Mouse (Mus musculus) neural tube, embryonic 10.5 days (tissue): ENCODE results near the gene Olfr506.
"Not testable (repeated sequence)": the region's sequence is repeated elsewhere in the genome, so short reads cannot be mapped to it uniquely, and the experiment has no call there.

Source experiments
- DNase-seq: peaks from one replicate; pipeline ENCODE4 v3.0.0-alpha.2; 2017; ENCODE audit warnings: low spot score; ENCODE audit errors: extremely low spot score

Olfr506 gene

GRCm38 (mm10) chr7:108610487-108610886 is at the start of gene Olfr506:
Olfr506 (plus strand) TSS chr7:108610787.
- no peak for DNase-seq

- no peak for DNase-seq
Observed at GRCm38 (mm10) chr7:108565693-108566092, 44.9 kb upstream of the Olfr506 start, which contains the start of gene Olfr504. Olfr504 (minus strand) TSS chr7:108565793.

GRCm38 (mm10) chr7:108589797-108590196 is 20.8 kb upstream of the Olfr506 start:
- DNase-seq, result no peak

- not testable (repeated sequence) for DNase-seq
Observed at GRCm38 (mm10) chr7:108601916-108602315, 8.7 kb upstream of the Olfr506 start.

GRCm38 (mm10) chr7:108614110-108614509 is 3.5 kb downstream of the Olfr506 start:
- DNase-seq, result no peak

GRCm38 (mm10) chr7:108616781-108617180 is 6.2 kb downstream of the Olfr506 start:
- DNase-seq, result not testable (repeated sequence)

GRCm38 (mm10) chr7:108621514-108621913 is 10.9 kb downstream of the Olfr506 start, which contains the start of gene Olfr507:
Olfr507 (plus strand) TSS chr7:108621814.
- no peak for DNase-seq

- no peak for DNase-seq
Observed at GRCm38 (mm10) chr7:108629694-108630093, 19.1 kb downstream of the Olfr506 start, which contains the start of gene Olfr508. Olfr508 (plus strand) TSS chr7:108629994.

GRCm38 (mm10) chr7:108651806-108652205 is 41.2 kb downstream of the Olfr506 start, which contains the start of gene Olfr509:
Olfr509 (minus strand) TSS chr7:108651906.
- no peak for DNase-seq

GRCm38 (mm10) chr7:108662419-108662818 is 51.8 kb downstream of the Olfr506 start:
- no peak for DNase-seq
